Mouse (Mus musculus) bone marrow macrophage, adult 2 months (primary cell): ENCODE measurements around the gene Ephx1. TPM values are rescaled to one million over a fixed set of nuclear protein-coding genes. Genes with fewer than 3 reads are reported as not detected.

ENCODE experiments used
- H3K27ac ChIP-seq: 2 replicates; pipeline ENCODE4 v1.5.1; 2012; ENCODE audit warnings: low read depth, low read length; ENCODE audit not compliant: insufficient read depth
- H3K4me1 ChIP-seq: 2 replicates; pipeline ENCODE4 v1.6.1; 2012; ENCODE audit warnings: low read length; ENCODE audit not compliant: control insufficient read depth, insufficient read depth
- H3K4me3 ChIP-seq: 2 replicates; pipeline ENCODE4 v1.5.1; 2012; ENCODE audit warnings: mild to moderate bottlenecking, low read length, moderate library complexity; ENCODE audit not compliant: insufficient read depth
- CTCF ChIP-seq: IDR thresholded peaks from 2 replicates; pipeline ENCODE4 v1.5.1; 2012; ENCODE audit warnings: low read depth, mild to moderate bottlenecking, low read length, moderate library complexity
- POLR2A ChIP-seq: IDR thresholded peaks from 2 replicates; pipeline ENCODE4 v1.6.1; 2012; ENCODE audit warnings: mild to moderate bottlenecking, low read depth, low read length, borderline replicate concordance
- polyA plus RNA-seq: library from polyadenylated mRNA; stranded (reverse); fragments of >200 nt; gene quantifications from 2 replicates; pipeline ENCODE4 v1.2.4, GENCODE M21; 2012; ENCODE audit not compliant: missing spikeins, insufficient read depth, insufficient read length

Ephx1 gene
- polyA plus RNA-seq, 1 experiment = 40.7 TPM

GRCm38 (mm10) chr1:181014731-181015500 lies 5.8 kb downstream of the Ephx1 start:
- Histone ChIP-seq H3K27ac (peak overlapping the region; percentile 91), H3K4me1 (peaks cover 47% of the 10 kb centered on the region), H3K4me3 (no peak overlapping the region)
- TF ChIP-seq CTCF = no peak
- no peak for TF ChIP-seq POLR2A

GRCm38 (mm10) chr1:181013446-181013845 lies 7.3 kb downstream of the Ephx1 start:
- no peak for TF ChIP-seq CTCF
- no peak for TF ChIP-seq POLR2A
- Histone ChIP-seq H3K27ac (no peak overlapping the region), H3K4me3 (no peak overlapping the region), H3K4me1 (peaks cover 54% of the 10 kb centered on the region)

DNA sequence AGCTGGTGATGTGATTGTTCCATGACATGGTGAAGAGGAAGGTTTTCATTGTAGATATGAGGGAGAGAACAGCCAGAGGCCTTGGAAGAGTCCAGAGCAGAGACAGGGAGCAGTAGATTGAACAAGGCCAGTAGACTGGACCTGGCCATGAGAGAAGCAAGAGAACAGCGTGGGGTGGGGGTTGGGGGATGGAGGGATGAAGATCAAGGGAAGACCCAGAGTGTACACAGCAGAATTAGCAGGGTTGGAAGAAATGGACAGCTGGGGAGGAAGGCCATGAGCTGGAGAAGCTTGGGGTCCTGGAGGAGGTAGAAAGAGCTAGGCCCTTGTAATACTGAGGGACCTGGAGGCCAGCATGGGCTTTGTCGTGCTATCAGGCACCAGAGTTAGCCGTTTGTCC lies 8.3 kb downstream of the Ephx1 start:
- Histone ChIP-seq H3K4me1 (peaks cover 56% of the 10 kb centered on the region), H3K27ac (no peak overlapping the region), H3K4me3 (no peak overlapping the region)
- TF ChIP-seq CTCF (no peak), POLR2A (no peak)

GRCm38 (mm10) chr1:181011601-181012000 lies 9.1 kb downstream of the Ephx1 start:
- Histone ChIP-seq H3K4me3 (no peak overlapping the region), H3K4me1 (peaks cover 56% of the 10 kb centered on the region), H3K27ac (no peak overlapping the region)
- no peak for TF ChIP-seq POLR2A
- no peak for TF ChIP-seq CTCF

DNA sequence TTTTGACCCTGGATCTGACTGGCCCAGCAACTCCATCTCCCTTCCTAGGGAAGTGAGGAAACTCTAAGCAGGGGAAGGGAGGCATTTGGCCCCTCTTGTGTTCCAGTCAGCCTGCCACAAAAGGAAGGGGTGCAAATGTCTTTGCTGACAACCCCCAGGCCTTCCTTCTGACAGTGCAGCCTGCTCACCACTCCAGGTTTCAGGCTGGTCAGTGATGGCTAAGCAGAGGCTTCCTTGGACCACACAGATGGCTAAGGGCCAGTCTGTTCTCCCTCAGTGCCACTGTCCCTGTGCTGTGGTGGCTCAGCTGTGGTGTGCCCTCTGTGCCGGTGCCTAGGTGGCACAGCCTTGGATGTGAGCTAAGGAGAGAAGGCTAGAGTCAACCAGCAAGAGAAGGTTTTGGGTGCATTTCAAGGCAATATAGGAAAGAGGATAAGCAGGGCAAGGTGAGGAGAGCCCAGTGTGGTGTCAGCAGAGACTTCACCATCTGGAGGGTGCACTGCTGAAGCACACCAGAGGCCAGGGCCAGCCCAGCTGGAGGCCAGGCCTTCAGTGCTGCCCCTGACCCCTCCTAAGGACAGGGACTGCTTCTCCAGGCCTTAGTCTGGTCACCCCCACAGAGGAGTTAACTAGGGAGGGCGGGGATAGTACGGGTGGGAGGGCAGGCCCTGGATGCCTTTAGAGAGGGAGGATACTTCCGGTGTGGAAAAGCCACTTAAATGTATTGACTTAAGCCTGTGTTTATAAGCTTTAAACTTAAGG lies 10.4 kb downstream of the Ephx1 start:
- Histone ChIP-seq H3K4me3 (no peak overlapping the region), H3K4me1 (peaks cover 49% of the 10 kb centered on the region), H3K27ac (peak overlapping the region; percentile 5; the same call in 1 of the 2 replicates)
- TF ChIP-seq POLR2A (no peak), CTCF (no peak)

- TF ChIP-seq POLR2A = no peak
- TF ChIP-seq CTCF = no peak
- H3K4me1 ChIP-seq = peaks cover 43% of the 10 kb centered on the region
- peak overlapping the region; percentile 5; the same call in 1 of the 2 replicates for H3K27ac ChIP-seq
- H3K4me3 ChIP-seq = no peak overlapping the region
Observed at GRCm38 (mm10) chr1:181009754-181010153, 10.9 kb downstream of the Ephx1 start.

- TF ChIP-seq POLR2A (no peak), CTCF (no peak)
- H3K27ac ChIP-seq = no peak overlapping the region
- peaks cover 37% of the 10 kb centered on the region for H3K4me1 ChIP-seq
Observed at GRCm38 (mm10) chr1:181009011-181009590, 11.6 kb downstream of the Ephx1 start.

GRCm38 (mm10) chr1:181008266-181008665 lies 12.4 kb downstream of the Ephx1 start:
- Histone ChIP-seq H3K4me1 (peaks cover 28% of the 10 kb centered on the region), H3K27ac (no peak overlapping the region), H3K4me3 (no peak overlapping the region)
- TF ChIP-seq POLR2A = no peak
- TF ChIP-seq CTCF = no peak

More at GRCm38 (mm10) chr1:181009011-181009590, 11.6 kb downstream of the Ephx1 start:
- H3K4me3 ChIP-seq = no peak overlapping the region

GRCm38 (mm10) chr1:181007831-181008230 lies 12.9 kb downstream of the Ephx1 start:
- H3K27ac ChIP-seq = no peak overlapping the region
- no peak overlapping the region for H3K4me3 ChIP-seq
- TF ChIP-seq POLR2A (no peak), CTCF (no peak)
- H3K4me1 ChIP-seq = peaks cover 24% of the 10 kb centered on the region

- H3K4me1 ChIP-seq = peaks cover 14% of the 10 kb centered on the region
- TF ChIP-seq CTCF (no peak), POLR2A (no peak)
- H3K27ac ChIP-seq = no peak overlapping the region
- no peak overlapping the region for H3K4me3 ChIP-seq
Observed at GRCm38 (mm10) chr1:181005331-181005730, 15.4 kb downstream of the Ephx1 start.
